Mouse (Mus musculus) C2C12 (cell line): Measurements from ENCODE around the gene Flnb. TPM values are rescaled to one million over a fixed set of nuclear protein-coding genes. Genes with fewer than 3 reads are reported as not detected.

Experiments used
- H3K27me3 ChIP-seq: one replicate; pipeline ENCODE4 v1.6.1; 2011; ENCODE audit not compliant: control insufficient read depth, insufficient read depth, insufficient read length
- H3K36me3 ChIP-seq: one replicate; pipeline ENCODE4 v1.6.1; 2011; ENCODE audit not compliant: control insufficient read depth, insufficient read depth
- H3K4me3 ChIP-seq: one replicate; pipeline ENCODE4 v1.5.1; 2011; ENCODE audit warnings: mild to moderate bottlenecking, control low read depth; ENCODE audit not compliant: poor library complexity, insufficient read depth, severe bottlenecking
- H3K79me2 ChIP-seq: one replicate; pipeline ENCODE4 v1.6.1; 2011; ENCODE audit not compliant: control insufficient read depth, insufficient read depth
- H3K79me3 ChIP-seq: one replicate; pipeline ENCODE4 v1.6.1; 2011; ENCODE audit warnings: low read depth, control low read depth
- H3ac ChIP-seq: one replicate; pipeline ENCODE3; 2011; ENCODE audit warnings: low read depth; ENCODE audit not compliant: control insufficient read depth, insufficient read length
- CEBPB ChIP-seq: IDR thresholded peaks from one replicate; pipeline ENCODE4 v1.6.1; 2011; ENCODE audit warnings: low read depth, mild to moderate bottlenecking, control low read depth, moderate library complexity
- CTCF ChIP-seq: IDR thresholded peaks from one replicate; pipeline ENCODE4 v1.5.1; 2011; ENCODE audit not compliant: control insufficient read depth, insufficient read depth, insufficient read length
- FOSL1 ChIP-seq: IDR thresholded peaks from one replicate; pipeline ENCODE4 v1.8.0; 2011; ENCODE audit warnings: mild to moderate bottlenecking, low read length; ENCODE audit not compliant: poor library complexity, insufficient read depth, severe bottlenecking
- MAX ChIP-seq: IDR thresholded peaks from one replicate; pipeline ENCODE4 v1.6.1; 2011; ENCODE audit warnings: mild to moderate bottlenecking, control low read depth
- MYOD1 ChIP-seq: IDR thresholded peaks from one replicate; pipeline ENCODE4 v1.6.1; 2011; ENCODE audit warnings: low read depth; ENCODE audit not compliant: control insufficient read depth, insufficient read length
- MYOG ChIP-seq: IDR thresholded peaks from one replicate; pipeline ENCODE4 v1.6.1; 2011; ENCODE audit not compliant: control insufficient read depth, insufficient read length; ENCODE audit errors: extremely low read depth
- USF1 ChIP-seq: IDR thresholded peaks from one replicate; pipeline ENCODE4 v1.6.1; 2011; ENCODE audit warnings: low read depth, mild to moderate bottlenecking, control low read depth, moderate library complexity
- long read RNA-seq, 2 experiments: library from polyadenylated mRNA; unstranded; transcript quantifications; one replicate each; pipeline ENCODE4 v2.0.0; 2019 to 2020
- polyA plus RNA-seq: library from polyadenylated mRNA; unstranded; fragments of >200 nt; fragmentation: generic; extraction: Trizol; gene quantifications from one replicate; pipeline ENCODE4 v1.2.1, GENCODE M21; 2012; ENCODE audit warnings: missing spikeins

The Flnb gene
- 154 TPM for polyA plus RNA-seq
- long read RNA-seq, experiment 1, partial matches to known transcripts, result 25 of 28 reads
- long read RNA-seq, experiment 1, other reads (novel, unspliced or antisense), result 3 of 28 reads
- long read RNA-seq, experiment 2, partial matches to known transcripts, result 151 of 172 reads
- long read RNA-seq, experiment 2, other reads (novel, unspliced or antisense), result 21 of 172 reads

DNA sequence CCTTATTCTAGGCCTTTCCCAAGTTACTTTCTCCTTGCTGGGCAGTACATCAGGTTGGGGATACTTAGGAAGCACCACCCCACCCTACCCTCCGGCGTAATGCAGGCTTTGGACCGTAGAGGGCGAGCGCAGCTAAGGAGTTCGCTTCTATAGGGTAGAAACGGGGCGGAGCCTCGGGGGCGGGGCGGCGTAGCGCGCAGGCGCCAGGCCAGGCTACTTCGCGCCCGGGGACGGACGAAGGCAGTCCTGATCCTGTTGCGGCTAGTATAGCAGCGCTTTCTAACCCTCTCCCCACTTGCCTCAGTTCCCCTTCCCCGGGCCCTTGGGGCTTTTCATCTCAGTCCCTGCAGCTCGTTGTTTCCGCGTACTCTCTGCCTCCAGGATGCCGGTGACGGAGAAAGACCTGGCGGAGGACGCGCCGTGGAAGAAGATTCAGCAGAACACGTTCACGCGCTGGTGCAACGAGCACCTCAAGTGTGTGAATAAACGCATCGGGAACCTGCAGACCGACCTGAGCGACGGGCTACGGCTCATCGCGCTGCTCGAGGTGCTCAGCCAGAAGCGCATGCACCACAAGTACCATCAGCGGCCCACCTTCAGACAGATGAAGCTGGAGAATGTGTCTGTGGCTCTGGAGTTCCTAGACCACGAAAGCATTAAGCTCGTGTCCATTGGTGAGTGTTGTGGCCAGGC lies at the start of gene Flnb:
Gene Flnb, plus strand, starts transcription at position 188 of the 693 bp plus-strand sequence.
- Histone ChIP-seq H3ac (peak within 1 kb of the TSS; percentile 95), H3K79me2 (peaks cover 53% of the 10 kb centered on the region), H3K79me3 (peaks cover 50% of the 10 kb centered on the region), H3K36me3 (peaks cover 34% of the 10 kb centered on the region), H3K27me3 (no peaks in the 10 kb centered on the region), H3K4me3 (peak within 1 kb of the TSS; percentile 95)
- no peak for TF ChIP-seq MYOG
- TF ChIP-seq MAX, result peak; percentile 37
- no peak for TF ChIP-seq CEBPB
- TF ChIP-seq CTCF, result peak; percentile 89
- no peak for TF ChIP-seq FOSL1
- TF ChIP-seq MYOD1, result no peak
- TF ChIP-seq USF1, result no peak

DNA sequence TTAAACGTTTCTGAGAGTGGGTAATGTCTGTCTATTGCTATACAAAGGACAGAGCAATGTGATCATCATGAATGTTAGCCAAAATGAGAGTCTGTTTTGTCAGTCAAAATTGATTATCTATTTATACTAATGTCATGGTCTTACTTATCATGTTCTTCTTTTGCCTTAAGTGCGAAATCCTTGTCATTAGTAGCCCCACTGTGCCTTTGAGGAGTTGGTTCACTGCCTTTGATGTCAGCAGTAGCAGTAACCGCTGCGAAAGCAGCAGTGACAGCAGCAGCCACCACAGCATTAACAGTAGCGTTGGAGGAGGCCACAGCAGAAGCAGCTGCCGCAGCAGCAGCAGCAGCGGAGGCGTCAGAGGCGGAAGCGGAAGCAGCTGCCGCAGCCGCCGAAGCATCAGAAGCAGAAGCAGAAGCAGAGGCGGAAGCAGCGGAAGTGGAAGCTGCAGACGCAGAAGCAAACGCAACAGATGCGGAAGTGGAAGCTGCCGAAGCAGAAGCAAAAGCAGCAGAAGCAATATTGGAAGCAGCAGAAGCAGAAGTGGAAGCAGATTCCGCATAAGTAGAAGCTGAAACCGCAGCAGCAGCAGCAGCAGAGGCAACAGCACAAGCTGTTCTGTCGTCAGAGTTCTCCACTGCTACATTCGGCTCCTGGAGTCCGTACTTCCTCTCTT lies 43.9 kb upstream of the Flnb start:
- Histone ChIP-seq H3K27me3 (no peaks in the 10 kb centered on the region), H3K79me3 (no peaks in the 10 kb centered on the region), H3ac (peak overlapping the region; percentile 64), H3K36me3 (no peaks in the 10 kb centered on the region), H3K4me3 (peak overlapping the region; percentile 23), H3K79me2 (no peaks in the 10 kb centered on the region)
- TF ChIP-seq CEBPB (no peak), MYOD1 (no peak), CTCF (no peak), MYOG (no peak), FOSL1 (no peak)

GRCm38 (mm10) chr14:7786073-7786472 lies 31.7 kb upstream of the Flnb start:
- Histone ChIP-seq H3ac (no peak overlapping the region), H3K36me3 (no peaks in the 10 kb centered on the region), H3K79me3 (no peaks in the 10 kb centered on the region), H3K79me2 (no peaks in the 10 kb centered on the region), H3K4me3 (no peak overlapping the region), H3K27me3 (no peaks in the 10 kb centered on the region)
- TF ChIP-seq USF1, result no peak
- no peak for TF ChIP-seq MYOD1
- TF ChIP-seq FOSL1, result no peak
- no peak for TF ChIP-seq MYOG
- no peak for TF ChIP-seq CEBPB
- no peak for TF ChIP-seq MAX
- no peak for TF ChIP-seq CTCF

- no peak overlapping the region for H3ac ChIP-seq
- no peaks in the 10 kb centered on the region for H3K27me3 ChIP-seq
- TF ChIP-seq CEBPB, result no peak
- no peak for TF ChIP-seq MYOG
- no peak for TF ChIP-seq MYOD1
- no peak for TF ChIP-seq CTCF
- H3K79me3 ChIP-seq, result no peaks in the 10 kb centered on the region
- no peaks in the 10 kb centered on the region for H3K36me3 ChIP-seq
- no peaks in the 10 kb centered on the region for H3K79me2 ChIP-seq
- H3K4me3 ChIP-seq, result no peak overlapping the region
Observed at GRCm38 (mm10) chr14:7789266-7790030, 28.3 kb upstream of the Flnb start.

DNA sequence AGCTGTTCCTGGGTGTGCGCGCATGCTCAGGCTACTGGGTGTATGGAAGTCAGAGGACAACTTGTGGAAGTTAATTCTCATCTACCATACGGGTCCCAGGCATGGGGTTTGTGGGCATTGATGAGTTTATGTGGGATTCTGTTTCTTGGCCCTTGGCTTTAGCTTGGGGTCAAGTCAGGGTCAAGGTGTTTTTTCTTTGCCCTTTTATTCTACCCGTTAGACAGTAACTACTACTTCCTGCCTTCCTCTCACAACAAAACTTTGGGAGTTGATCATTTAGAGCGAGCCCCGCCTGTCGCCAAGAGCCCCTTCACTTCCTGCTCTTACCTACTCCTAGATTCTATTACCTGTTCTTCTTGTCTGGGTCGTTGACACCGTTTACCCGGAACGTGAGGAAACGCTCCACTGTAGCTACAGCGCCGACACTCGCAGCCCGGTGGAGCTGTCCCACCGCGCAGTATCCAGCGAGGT lies 26.7 kb upstream of the Flnb start:
- no peaks in the 10 kb centered on the region for H3K36me3 ChIP-seq
- no peak overlapping the region for H3ac ChIP-seq
- H3K27me3 ChIP-seq, result no peaks in the 10 kb centered on the region
- TF ChIP-seq FOSL1 (no peak), MAX (no peak), MYOG (no peak), CTCF (no peak), CEBPB (no peak), USF1 (no peak), MYOD1 (no peak)
- no peak overlapping the region for H3K4me3 ChIP-seq
- no peaks in the 10 kb centered on the region for H3K79me3 ChIP-seq
- no peaks in the 10 kb centered on the region for H3K79me2 ChIP-seq
